Comparison of ENCODE assay signal across 27 mouse cellular contexts in the genomic region with DNA sequence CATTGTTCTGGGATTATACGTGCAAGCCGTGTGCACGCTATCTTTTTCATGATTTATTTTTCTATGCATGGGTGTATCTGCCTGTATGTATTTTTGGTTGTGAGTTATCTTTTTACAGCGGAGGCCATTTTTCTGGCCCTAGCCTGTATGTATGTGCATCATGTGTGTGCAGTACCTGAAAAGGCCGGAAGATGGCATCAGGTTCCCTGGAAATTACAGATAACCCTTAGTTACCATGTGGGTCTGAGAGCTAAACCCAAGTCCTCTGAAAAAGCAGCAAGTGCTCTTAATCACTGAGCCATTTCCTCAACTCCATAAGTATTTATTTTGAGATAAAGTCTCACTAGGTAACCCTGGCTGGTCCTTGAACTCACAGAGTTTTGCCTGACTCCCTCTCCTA. TPM values are rescaled to one million over a fixed set of nuclear protein-coding genes. Genes with fewer than 3 reads are reported as not detected.
"Had no signal": no experiment of that assay in that cellular context is flagged by ENCODE, and none has a peak within 500 bp of the region (broad histone marks: within the 10 kb centered on the region; RNA-seq: fewer than 3 reads in every experiment).

No protein-coding gene starts in this region.

- H3K27ac ChIP-seq: left cerebral cortex, adult 2 months; limb, embryonic 12.5 days; limb, embryonic 15.5 days; liver, embryonic 14.5 days; lung, embryonic 15.5 days; neural tube, embryonic 12.5 days; neural tube, embryonic 15.5 days; stomach, embryonic 15.5 days had no signal

- H3K4me2 ChIP-seq: limb, embryonic 12.5 days; limb, embryonic 15.5 days; liver, embryonic 11.5 days; lung, embryonic 15.5 days; midbrain, embryonic 11.5 days; neural tube, embryonic 12.5 days; neural tube, embryonic 15.5 days; stomach, embryonic 15.5 days had no signal

- H3K36me3 ChIP-seq: limb, embryonic 12.5 days; limb, embryonic 15.5 days; lung, embryonic 15.5 days; neural tube, embryonic 12.5 days; neural tube, embryonic 15.5 days; stomach, embryonic 15.5 days had no signal

- H3K4me3 ChIP-seq: left cerebral cortex, adult 2 months; limb, embryonic 12.5 days; limb, embryonic 15.5 days; lung, embryonic 15.5 days; megakaryocyte, embryonic 14.5 days; neural tube, embryonic 12.5 days; neural tube, embryonic 15.5 days; stomach, embryonic 15.5 days had no signal

- H3K9ac ChIP-seq: limb, embryonic 12.5 days; limb, embryonic 15.5 days; liver, embryonic 14.5 days; liver, postnatal 0 days; lung, embryonic 15.5 days; neural tube, embryonic 12.5 days; neural tube, embryonic 15.5 days; stomach, embryonic 15.5 days had no signal

- H3K27me3 ChIP-seq: limb, embryonic 15.5 days; lung, embryonic 15.5 days; neural tube, embryonic 12.5 days; neural tube, embryonic 15.5 days; stomach, embryonic 15.5 days had no signal

- DNase-seq: kidney, adult 18-20 months; kidney, adult 9 months; kidney, postnatal 14 days; layer of hippocampus, postnatal 36 days; left cerebral cortex, postnatal 4 days; lung, postnatal 10 days; right cerebral cortex, adult 18-20 months; right cerebral cortex, postnatal 14 days; right cerebral cortex, postnatal 4 days; thymus, adult 18-20 months; thymus, postnatal 36 days had no signal

- H3K9me3 ChIP-seq: limb, embryonic 15.5 days; lung, embryonic 15.5 days; megakaryocyte, embryonic 14.5 days; neural tube, embryonic 12.5 days; neural tube, embryonic 15.5 days; stomach, embryonic 15.5 days had no signal

- H3K4me1 ChIP-seq: limb, embryonic 15.5 days; neural tube, embryonic 12.5 days; neural tube, embryonic 15.5 days; stomach, embryonic 15.5 days had no signal

RNA-seq across cellular contexts. Expression of gene Rln3, which starts 8.4 kb away (rescaled TPM):
- total RNA-seq: layer of hippocampus, adult 18-20 months; layer of hippocampus, postnatal 10 days; layer of hippocampus, postnatal 36 days; left cerebral cortex, adult 2 months; left cerebral cortex, postnatal 14 days; left cerebral cortex, postnatal 4 days had no signal
- polyA plus RNA-seq: kidney, embryonic 16.5 days; limb, embryonic 12.5 days; limb, embryonic 15.5 days; liver, embryonic 11.5 days; liver, embryonic 14.5 days; liver, postnatal 0 days; lung, embryonic 15.5 days; midbrain, embryonic 11.5 days; neural tube, embryonic 12.5 days; stomach, embryonic 15.5 days had no signal
